Mouse (Mus musculus): ENCODE measurements at regions not wholly inside any gene's neighbourhood (a gene's known extent, or its start where the extent isn't known, plus 50 kb on each side); places are given as distances from the start of the nearest gene placed in this dataset.

- no peaks in the 10 kb centered on the region for H3K27me3 ChIP-seq (ENCODE audit: insufficient read depth, poor library complexity, severe bottlenecking)
- no peaks in the 10 kb centered on the region for H3K36me3 ChIP-seq
- no peak for DNase-seq (ENCODE audit: low spot score)
- WGBS: 90% methylated on average over 6 of the region's 6 CpGs
- H3K4me1 ChIP-seq (replicated peaks): no peaks in the 10 kb centered on the region
- H3K9me3 ChIP-seq: no peaks in the 10 kb centered on the region
- no peak overlapping the region for H3K4me3 ChIP-seq
- H3K27ac ChIP-seq: no peak overlapping the region
Measured at GRCm38 (mm10) chr6:82833867-82834266, 59.6 kb upstream of the Hk2 start.

GRCm38 (mm10) chr6:82831211-82831610, 57.0 kb upstream of the Hk2 start:
- no peaks in the 10 kb centered on the region for H3K36me3 ChIP-seq
- H3K9me3 ChIP-seq: no peaks in the 10 kb centered on the region
- DNase-seq (ENCODE audit: low spot score): no peak
- 43% methylated on average over 1 of the region's 1 CpGs for WGBS
- H3K4me3 ChIP-seq: no peak overlapping the region
- no peaks in the 10 kb centered on the region for H3K4me1 ChIP-seq (replicated peaks)
- no peaks in the 10 kb centered on the region for H3K27me3 ChIP-seq (ENCODE audit: insufficient read depth, poor library complexity, severe bottlenecking)
- H3K27ac ChIP-seq: no peak overlapping the region

- Histone ChIP-seq H3K27ac (no peak overlapping the region), H3K4me3 (no peak overlapping the region), H3K27me3 (ENCODE audit: insufficient read depth, poor library complexity, severe bottlenecking) (no peaks in the 10 kb centered on the region), H3K36me3 (no peaks in the 10 kb centered on the region), H3K9me3 (no peaks in the 10 kb centered on the region), H3K4me1 (replicated peaks) (peaks cover 6% of the 10 kb centered on the region; the same call in 1 of the 2 replicates)
- no peak for DNase-seq (ENCODE audit: low spot score)
- 87% methylated on average over 3 of the region's 3 CpGs for WGBS
Measured at GRCm38 (mm10) chr6:82824684-82825083, 50.4 kb upstream of the Hk2 start.

GRCm38 (mm10) chr6:82824240-82824639, 50.0 kb upstream of the Hk2 start:
- WGBS: 59% methylated on average over 8 of the region's 8 CpGs
- no peak for DNase-seq (ENCODE audit: low spot score)
- Histone ChIP-seq H3K27ac (0 out of 2 replicates have a peak overlapping the region, but pooled peaks have one; percentile 16), H3K27me3 (ENCODE audit: insufficient read depth, poor library complexity, severe bottlenecking) (no peaks in the 10 kb centered on the region), H3K4me1 (replicated peaks) (peaks cover 6% of the 10 kb centered on the region; the same call in 1 of the 2 replicates), H3K36me3 (no peaks in the 10 kb centered on the region), H3K4me3 (no peak overlapping the region), H3K9me3 (no peaks in the 10 kb centered on the region)

Measured in hindbrain, embryonic 10.5 days (tissue).